Comparison of ENCODE assay signal across 9 mouse cellular contexts in the genomic region with DNA sequence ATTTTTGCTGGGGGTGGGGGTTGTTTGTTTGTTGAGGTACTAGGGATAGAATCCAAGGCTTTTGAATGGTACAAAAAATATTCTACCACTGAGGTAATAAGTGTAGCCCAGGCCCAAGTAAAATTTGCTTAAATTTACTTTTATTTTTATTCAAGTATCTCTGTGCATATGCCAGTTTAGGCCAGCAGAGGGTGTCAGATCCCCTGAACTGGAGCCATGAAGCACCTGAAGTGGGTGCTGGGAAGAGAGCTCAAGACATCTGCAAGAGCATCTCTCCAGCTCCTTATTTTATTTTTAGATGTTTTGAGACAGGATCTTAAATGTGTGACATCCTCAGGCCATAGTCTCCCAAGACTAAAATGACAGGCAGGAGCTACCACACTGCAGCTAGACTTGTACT. TPM values are rescaled to one million over a fixed set of nuclear protein-coding genes. Genes with fewer than 3 reads are reported as not detected.
DNase-seq lines count a peak whose midpoint lies in the region; TF ChIP-seq lines count a peak whose summit lies in the region.
"Had no signal": no experiment of that assay in that cellular context is flagged by ENCODE, and none has a peak within 500 bp of the region (broad histone marks: within the 10 kb centered on the region; RNA-seq: fewer than 3 reads in every experiment).

No protein-coding gene starts in this region.

- H3K4me1 ChIP-seq in cortical plate, adult 2 months (ENCODE audit: control insufficient read depth, insufficient read depth, low read length), result peaks cover 5% of the 10 kb centered on the region
- H3K4me1 ChIP-seq in forebrain, embryonic 10.5 days, result no peaks in the 10 kb centered on the region
- H3K4me1 ChIP-seq: neural tube, embryonic 12.5 days had no signal

- H3K4me3 ChIP-seq in gastrocnemius, adult 2 months, result no peak overlapping the region
- H3K4me3 ChIP-seq in cortical plate, adult 2 months (ENCODE audit: insufficient read depth, low read length), result no peak overlapping the region
- H3K4me3 ChIP-seq in forebrain, embryonic 10.5 days, result no peak overlapping the region
- H3K4me3 ChIP-seq: neural tube, embryonic 12.5 days had no signal

- no peak for DNase-seq in gastrocnemius, adult 2 months
- no peak for DNase-seq in gastrocnemius, adult 18-20 months (ENCODE audit: low spot score)
- peak; percentile 47 for DNase-seq in right cerebral cortex, postnatal 4 days
- no peak for DNase-seq in right cerebral cortex, adult 2 months (ENCODE audit: low spot score in 2 of 2)
- peak; percentile 75 for DNase-seq in splenic B cell, adult 2 months (ENCODE audit: low read depth, low spot score)
- DNase-seq in forebrain, embryonic 10.5 days (ENCODE audit: extremely low spot score, low spot score), result no peak
- DNase-seq in spleen, postnatal 4 days (ENCODE audit: low spot score in 2 of 2), result no peak

- intact Hi-C loops in gastrocnemius, adult 2 months (cut with DNase I), result loop anchor here (10.0 kb wide), 1 partner anchor 545 kb away; no protein-coding TSS in a partner anchor

- H3K36me3 ChIP-seq in splenic B cell, adult 2 months (ENCODE audit: control insufficient read depth, insufficient read depth, low read length, poor library complexity, severe bottlenecking), result peaks cover 15% of the 10 kb centered on the region
- peaks cover 73% of the 10 kb centered on the region for H3K36me3 ChIP-seq in forebrain, embryonic 10.5 days (replicated peaks)

- peak; percentile 54 for TF ChIP-seq CTCF in gastrocnemius, adult 2 months (IDR thresholded peaks at IDR 0.05)
- TF ChIP-seq CTCF in cortical plate, adult 2 months (IDR thresholded peaks at IDR 0.05; ENCODE audit: extremely low read depth, insufficient read depth, low read length), result peak; percentile 55

- H3K27me3 ChIP-seq in splenic B cell, adult 2 months (ENCODE audit: control insufficient read depth, insufficient read depth, low read length, poor library complexity, severe bottlenecking), result no peaks in the 10 kb centered on the region
- no peaks in the 10 kb centered on the region for H3K27me3 ChIP-seq in forebrain, embryonic 10.5 days (ENCODE audit: poor library complexity, severe bottlenecking)
- H3K27me3 ChIP-seq: neural tube, embryonic 12.5 days had no signal

- no peaks in the 10 kb centered on the region for H3K9me3 ChIP-seq in forebrain, embryonic 10.5 days
- H3K9me3 ChIP-seq: neural tube, embryonic 12.5 days had no signal

- no peak for TF ChIP-seq POLR2A in cortical plate, adult 2 months (IDR thresholded peaks at IDR 0.05; ENCODE audit: extremely low read depth, insufficient read depth, low read length)

- no peak overlapping the region for H3K27ac ChIP-seq in gastrocnemius, adult 2 months
- H3K27ac ChIP-seq in cortical plate, adult 2 months (ENCODE audit: insufficient read depth, low read length), result 0 out of 2 replicates have a peak overlapping the region, but pooled peaks have one; percentile 12
- H3K27ac ChIP-seq in forebrain, embryonic 10.5 days, result no peak overlapping the region
- H3K27ac ChIP-seq: neural tube, embryonic 12.5 days had no signal

RNA-seq across cellular contexts. Expression of gene Cap1, which starts 15.8 kb away (rescaled TPM):
- total RNA-seq in gastrocnemius, adult 2 months (2021), result 10 to 100 TPM; 17.4 to 25.5 TPM
- 10 to 100 TPM; 16.7 to 25.5 TPM for total RNA-seq in gastrocnemius, adult 18-20 months (2021)
- polyA plus RNA-seq in cortical plate, adult 2 months (2012; rRNA removed), result 134 and 146 TPM in 2 replicates
- polyA plus RNA-seq in forebrain, embryonic 10.5 days (2016; fragmentation: Nextera tagmentation; extraction: Ambion mirVana), result 60.7 and 76.1 TPM in 2 replicates

RNA-seq across cellular contexts. Expression of gene Ppt1, which starts 34.0 kb away (rescaled TPM):
- 10 to 100 TPM in 1 of 2 experiments, 1 to 10 TPM in 1; 9.1 to 13.6 TPM for total RNA-seq in gastrocnemius, adult 2 months (2021)
- total RNA-seq in gastrocnemius, adult 18-20 months (2021), result 10 to 100 TPM; 11.4 to 12.7 TPM
- 117 and 120 TPM in 2 replicates for polyA plus RNA-seq in cortical plate, adult 2 months (2012; rRNA removed)
- polyA plus RNA-seq in forebrain, embryonic 10.5 days (2016; fragmentation: Nextera tagmentation; extraction: Ambion mirVana), result 67.1 and 69.8 TPM in 2 replicates

Comparison
In these comparisons a context has a peak if more than half of its experiments do, and no peak if none do; other contexts are left out.
1. DNase-seq: peak in right cerebral cortex, postnatal 4 days (single experiment) and splenic B cell, adult 2 months (single experiment); none in gastrocnemius, adult 2 months (single experiment), gastrocnemius, adult 18-20 months (single experiment), right cerebral cortex, adult 2 months (0 of 2), forebrain, embryonic 10.5 days (single experiment) and spleen, postnatal 4 days (0 of 2).